Mouse (Mus musculus) Patski (cell line): ENCODE data around the gene Ppm1e. TPM values are rescaled to one million over a fixed set of nuclear protein-coding genes. Genes with fewer than 3 reads are reported as not detected.
A peak's percentile ranks its signal among the peaks of the same experiment; 100 is the strongest.

ENCODE experiments used
- ATAC-seq: fragments of 100-300 bp; one replicate; pipeline ENCODE4 v1.8.0; 2021
- CTCF ChIA-PET: fragments of 350-600 bp; sonication (Branson Sonifier 250); formaldehyde crosslinking; loops from one replicate; lab custom pipeline; 2022; ENCODE audit warnings: inconsistent platforms; lab: Charles Lee
- POLR2A ChIA-PET: fragments of 350-600 bp; sonication (Branson Sonifier 250); formaldehyde crosslinking; loops from one replicate; lab custom pipeline; 2022; ENCODE audit warnings: antibody characterized with exemption, inconsistent platforms; lab: Charles Lee
- DNase-seq: peaks from one replicate; pipeline ENCODE4 v3.0.0-alpha.2; 2011; ENCODE audit warnings: low read depth, low spot score
- H3K27me3 ChIP-seq: fragments of 371-371 bp; one replicate; pipeline ENCODE4 v1.5.1; 2021
- CTCF ChIP-seq: fragments of 100-300 bp; IDR thresholded peaks from one replicate; pipeline ENCODE4 v1.5.1; 2021
- in situ Hi-C: fragments of 300-500 bp; cut with MboI; formaldehyde crosslinking; loops from 3 replicates; pipeline ENCODE4 v1.11.1; 2018; ENCODE audit warnings: low pct_unique_long_range_greater_than_20kb, mixed read lengths
- polyA plus RNA-seq: library from polyadenylated mRNA; unstranded; gene quantifications from one replicate; pipeline ENCODE4 v1.2.3, GENCODE M21; 2021

Ppm1e gene
- polyA plus RNA-seq: 0.35 TPM

DNA sequence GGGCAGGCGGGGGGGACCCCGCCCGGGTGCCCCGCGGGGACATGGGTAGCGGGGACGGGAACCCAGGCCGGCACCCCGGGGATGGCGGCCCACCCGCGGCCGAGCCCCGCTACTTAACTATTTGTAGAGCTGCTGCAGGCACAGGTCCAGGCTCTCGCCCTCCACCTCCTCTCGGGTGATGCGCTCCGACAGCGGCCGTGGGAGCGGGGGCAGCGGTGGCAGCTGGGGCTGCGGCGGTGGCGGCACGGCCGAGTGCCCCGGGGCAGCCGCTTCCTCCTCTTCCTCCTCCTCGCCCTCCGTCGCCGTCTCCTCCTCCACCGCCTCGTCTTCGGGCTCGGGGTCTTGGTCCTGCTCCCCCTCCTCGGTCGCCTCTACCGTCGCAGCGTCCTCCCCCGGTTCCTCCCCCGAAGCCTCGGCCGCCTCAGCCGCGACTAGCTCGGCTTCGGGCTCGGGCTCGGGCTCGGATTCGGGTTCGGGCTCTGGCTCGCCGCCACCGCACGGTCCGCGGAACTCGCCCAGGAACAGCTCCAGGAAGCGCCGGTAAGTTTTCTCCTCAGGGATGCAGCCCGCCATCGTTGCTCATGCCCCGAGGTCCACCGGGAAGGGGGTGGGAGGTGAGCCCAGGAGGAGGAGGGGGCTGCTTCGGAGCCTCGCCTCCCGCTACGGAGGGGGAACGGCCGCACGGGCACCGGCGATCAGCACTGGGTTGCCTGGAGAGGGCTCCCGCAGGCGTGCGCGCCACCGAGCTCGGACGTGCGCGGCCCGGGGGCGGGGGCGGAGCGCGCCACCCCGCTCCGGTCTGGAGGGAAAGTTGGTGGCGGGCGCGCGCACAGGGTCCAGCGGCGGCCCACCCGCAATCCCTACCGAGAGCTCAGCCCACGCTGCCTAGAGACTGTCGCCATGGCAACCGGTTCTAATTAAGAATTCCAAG, at the start of gene Ppm1e:
Gene Ppm1e, minus strand, starts transcription at position 693 of the 931 bp plus-strand sequence.
- peaks cover 74% of the 10 kb centered on the region for H3K27me3 ChIP-seq
- in situ Hi-C loops: no loop called here
- POLR2A ChIA-PET: interaction anchor here (0.7 kb wide), 1 partner anchor 84 kb away, joined by 3 read pairs; no protein-coding TSS in a partner anchor
- no peak for DNase-seq
- CTCF ChIA-PET: interaction anchor here (0.8 to 1.7 kb wide), 2 partner anchors 10 to 116 kb away, joined by 3 to 4 read pairs; no protein-coding TSS in a partner anchor
- TF ChIP-seq CTCF: no peak
- no peak for ATAC-seq

DNA sequence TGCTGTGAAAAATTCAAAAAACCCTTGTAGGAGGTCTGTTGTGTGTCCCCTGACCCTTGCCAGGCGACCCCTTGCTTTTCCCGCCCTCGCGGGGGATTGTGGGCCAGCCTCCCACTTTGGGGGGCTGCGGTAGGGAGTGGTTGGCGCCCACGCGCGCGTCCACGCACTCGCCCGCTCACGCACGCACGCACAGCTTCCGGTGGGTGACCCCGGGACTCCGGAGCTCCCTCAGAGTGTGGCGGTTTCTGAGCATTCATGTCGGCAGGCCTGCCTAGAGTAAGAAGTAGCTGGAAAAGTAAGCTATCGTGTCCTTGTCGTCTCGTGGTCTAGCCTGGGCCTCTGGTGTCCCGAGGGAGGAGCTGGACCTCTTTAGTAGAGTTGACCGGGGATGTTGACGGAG, 46.1 kb upstream of the Ppm1e start, which contains the start of the genes Rad51c and Tex14:
Gene Rad51c, minus strand, starts transcription at position 79 of the 400 bp plus-strand sequence.
Gene Tex14, plus strand, starts transcription at position 190 of the 400 bp plus-strand sequence.
- no peaks in the 10 kb centered on the region for H3K27me3 ChIP-seq
- ChIA-PET CTCF (no interaction called here), POLR2A (interaction anchor here (0.6 kb wide), 7 partner anchors 17 to 638 kb away, joined by 3 to 4 read pairs (median 3); no protein-coding TSS in a partner anchor)
- in situ Hi-C loops: loop anchor here (5.0 kb wide), 1 partner anchor 193 kb away; no protein-coding TSS in a partner anchor
- TF ChIP-seq CTCF: no peak
- DNase-seq: no peak
- no peak for ATAC-seq

DNA sequence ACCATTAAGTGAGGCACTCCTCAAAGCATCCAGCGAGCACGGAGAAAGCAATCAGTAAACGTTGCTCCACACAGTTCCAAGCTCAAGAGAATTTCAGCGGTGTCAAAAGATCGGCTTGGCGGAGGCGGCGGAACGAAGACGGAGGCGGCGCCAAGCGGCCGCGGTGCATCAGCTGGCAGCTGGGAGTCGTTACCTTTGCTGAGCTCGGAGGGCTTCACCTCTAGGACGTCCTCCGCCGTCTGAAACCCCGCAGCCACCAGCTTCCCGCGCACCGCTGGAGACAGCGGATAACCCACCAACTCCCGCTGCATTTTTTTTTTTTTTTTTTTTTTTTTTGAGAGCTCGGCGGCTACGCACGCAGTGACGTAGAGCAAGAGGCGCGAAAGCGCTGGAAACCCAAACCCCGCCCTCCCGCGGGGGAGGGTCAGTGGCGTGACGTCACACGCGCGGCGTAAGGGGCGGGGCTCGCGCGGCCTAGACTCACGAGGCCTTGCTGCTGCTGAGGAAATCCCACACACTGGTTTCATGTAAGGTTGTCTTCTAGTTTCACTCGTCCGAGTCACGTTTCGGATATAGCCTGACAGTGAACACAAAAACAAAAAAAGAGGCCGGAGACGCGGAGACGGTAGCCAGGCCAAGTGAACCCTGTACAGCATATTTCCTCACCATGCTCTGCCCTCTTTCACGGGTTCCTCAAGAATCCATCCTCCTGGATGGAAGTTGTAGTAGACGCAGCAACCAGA, 45.5 kb upstream of the Ppm1e start:
- no peak for TF ChIP-seq CTCF
- CTCF ChIA-PET: no interaction called here
- POLR2A ChIA-PET: interaction anchor here (0.6 to 0.7 kb wide), 8 partner anchors 17 to 638 kb away, joined by 3 to 4 read pairs (median 3); no protein-coding TSS in a partner anchor
- no peaks in the 10 kb centered on the region for H3K27me3 ChIP-seq
- ATAC-seq (peak; percentile 73), DNase-seq (peak; percentile 68)
- in situ Hi-C loops: loop anchor here (5.0 kb wide), 1 partner anchor 192 kb away; no protein-coding TSS in a partner anchor

DNA sequence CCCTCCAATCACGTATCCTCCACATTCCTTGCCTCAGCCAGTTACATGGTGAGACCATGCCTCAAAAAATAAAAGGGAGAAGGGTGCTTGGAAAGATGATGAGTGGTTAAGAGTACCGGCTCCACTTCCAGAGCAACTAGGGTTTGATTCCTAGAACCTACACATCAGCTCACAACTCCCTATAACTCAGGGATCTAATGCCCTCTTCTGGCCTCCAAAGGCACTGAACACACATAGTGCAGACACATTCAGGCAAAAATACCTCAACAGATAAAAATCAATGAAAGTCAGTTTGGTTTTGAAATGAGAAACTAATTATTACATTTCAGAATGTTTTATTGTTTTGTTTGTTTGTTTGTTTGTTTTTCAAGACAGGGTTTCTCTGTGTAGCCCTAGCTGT, 39.6 kb upstream of the Ppm1e start:
- peak; percentile 31 for TF ChIP-seq CTCF
- CTCF ChIA-PET: interaction anchor here (1.6 kb wide), 1 partner anchor 10 kb away, joined by 3 read pairs; no protein-coding TSS in a partner anchor
- ATAC-seq (no peak), DNase-seq (no peak)
- POLR2A ChIA-PET: no interaction called here
- no peaks in the 10 kb centered on the region for H3K27me3 ChIP-seq
- in situ Hi-C loops: no loop called here

DNA sequence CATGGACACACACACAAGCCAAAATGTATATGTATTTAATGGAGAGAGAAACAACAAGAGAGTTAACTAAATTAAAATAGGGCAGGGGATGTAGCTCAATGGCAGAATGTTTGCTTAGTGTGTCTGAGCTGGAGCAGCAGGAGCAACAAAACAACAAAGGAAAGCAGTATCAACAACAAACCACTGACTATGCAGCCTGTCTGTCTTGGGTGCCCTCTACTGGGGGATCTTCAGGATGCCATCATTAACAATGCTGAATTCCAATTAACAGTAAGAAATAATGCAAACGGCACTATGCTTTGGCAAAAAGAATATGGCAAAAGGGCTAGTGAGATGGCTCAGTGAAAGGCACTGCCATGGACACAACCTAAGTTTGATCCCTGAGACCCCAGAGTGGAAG, 35.0 kb upstream of the Ppm1e start:
- peak; percentile 77 for TF ChIP-seq CTCF
- no peaks in the 10 kb centered on the region for H3K27me3 ChIP-seq

DNA sequence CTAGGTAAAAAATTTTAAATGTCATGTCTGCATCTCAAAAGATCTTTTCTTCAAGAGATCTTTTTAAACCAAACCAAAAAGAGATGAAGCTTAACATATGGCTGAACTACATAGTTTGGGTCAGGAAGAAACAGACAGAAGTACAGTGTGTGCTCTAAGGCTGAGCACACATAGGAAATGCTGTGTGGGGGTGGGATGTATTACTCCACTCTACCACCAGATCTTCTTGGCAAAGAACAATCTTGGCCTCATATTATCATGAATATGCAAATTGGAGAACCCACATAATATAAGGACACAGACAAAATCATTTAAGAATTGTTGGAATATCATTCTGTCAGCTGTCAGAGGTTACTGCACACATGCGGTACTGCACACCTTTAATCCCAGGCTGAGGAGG, 26.9 kb upstream of the Ppm1e start:
- TF ChIP-seq CTCF: no peak
- CTCF ChIA-PET: interaction anchor here (1.5 kb wide), 1 partner anchor 24 kb away, joined by 4 read pairs; no protein-coding TSS in a partner anchor
- ATAC-seq: no peak

More for the DNA sequence above, 35.0 kb upstream of the Ppm1e start:
- POLR2A ChIA-PET: no interaction called here
- in situ Hi-C loops: no loop called here
- no peak for ATAC-seq
- CTCF ChIA-PET: interaction anchor here (0.8 to 1.2 kb wide), 2 partner anchors 16 to 186 kb away, joined by 3 to 4 read pairs; no protein-coding TSS in a partner anchor
- DNase-seq: no peak

DNA sequence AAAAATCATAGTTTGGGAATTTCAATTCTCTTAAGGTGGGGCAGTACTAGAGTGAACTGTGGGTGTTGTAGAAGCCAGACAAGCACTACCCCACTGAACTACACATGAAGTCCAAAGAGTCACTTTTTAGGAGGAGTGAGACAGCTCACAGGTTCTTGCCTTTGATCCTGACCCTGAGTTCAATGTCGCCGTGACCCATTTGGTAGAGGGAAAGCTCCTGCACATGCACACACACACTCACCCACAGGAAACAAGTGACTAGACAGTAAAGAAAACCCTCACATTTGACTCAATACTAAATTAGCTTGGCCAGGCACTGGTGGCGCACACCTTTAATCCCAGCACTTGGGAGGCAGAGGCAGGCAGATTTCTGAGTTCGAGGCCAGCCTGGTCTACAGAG, 25.7 kb upstream of the Ppm1e start:
- in situ Hi-C loops: no loop called here
- ATAC-seq (no peak), DNase-seq (no peak)
- POLR2A ChIA-PET: no interaction called here
- no peaks in the 10 kb centered on the region for H3K27me3 ChIP-seq
- no peak for TF ChIP-seq CTCF
- CTCF ChIA-PET: interaction anchor here (1.5 kb wide), 1 partner anchor 25 kb away, joined by 4 read pairs; no protein-coding TSS in a partner anchor

More for the DNA sequence above, 26.9 kb upstream of the Ppm1e start:
- no peak for DNase-seq
- POLR2A ChIA-PET: no interaction called here
- H3K27me3 ChIP-seq: no peaks in the 10 kb centered on the region
- in situ Hi-C loops: no loop called here

DNA sequence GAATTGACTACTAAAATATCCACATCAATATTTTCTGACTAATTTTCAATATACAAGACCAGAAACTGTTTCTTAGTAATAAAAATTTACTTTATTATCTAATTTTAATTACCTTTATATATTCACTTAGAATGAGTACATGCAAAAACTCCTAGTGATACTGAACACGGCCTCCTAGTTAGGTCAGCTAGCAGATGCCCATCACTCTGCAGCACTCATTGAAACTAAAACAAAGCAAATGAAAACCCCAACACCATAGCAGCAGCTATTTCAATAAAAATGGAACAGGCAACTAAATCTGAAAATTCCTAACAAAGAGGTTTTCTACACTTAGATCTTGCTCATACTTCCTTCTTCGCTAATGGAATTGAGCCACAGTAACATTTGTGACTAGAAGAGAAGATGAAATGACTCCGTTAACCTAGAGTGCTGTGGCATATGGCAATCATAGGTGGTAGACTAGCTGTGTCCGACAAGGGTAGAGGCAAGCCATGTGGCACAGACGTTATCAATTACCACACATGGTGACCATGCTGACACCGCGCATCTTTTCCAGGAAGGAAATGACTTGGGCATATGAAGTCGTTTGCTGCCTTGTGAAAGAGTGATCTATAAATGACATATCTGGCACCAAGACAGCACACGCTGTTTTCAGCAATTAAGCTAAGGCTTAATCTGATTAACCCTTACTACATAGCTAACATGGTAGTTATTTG, 9.2 kb upstream of the Ppm1e start:
- ChIA-PET CTCF (interaction anchor here (1.5 kb wide), 1 partner anchor 9 kb away, joined by 4 read pairs; the partner anchor contains the start of gene Ppm1e), POLR2A (interaction anchor here (0.9 kb wide), 1 partner anchor 58 kb away, joined by 3 read pairs; no protein-coding TSS in a partner anchor)
- no peak for DNase-seq
- in situ Hi-C loops: no loop called here
- ATAC-seq: no peak
- peaks cover 65% of the 10 kb centered on the region for H3K27me3 ChIP-seq
- TF ChIP-seq CTCF: no peak

DNA sequence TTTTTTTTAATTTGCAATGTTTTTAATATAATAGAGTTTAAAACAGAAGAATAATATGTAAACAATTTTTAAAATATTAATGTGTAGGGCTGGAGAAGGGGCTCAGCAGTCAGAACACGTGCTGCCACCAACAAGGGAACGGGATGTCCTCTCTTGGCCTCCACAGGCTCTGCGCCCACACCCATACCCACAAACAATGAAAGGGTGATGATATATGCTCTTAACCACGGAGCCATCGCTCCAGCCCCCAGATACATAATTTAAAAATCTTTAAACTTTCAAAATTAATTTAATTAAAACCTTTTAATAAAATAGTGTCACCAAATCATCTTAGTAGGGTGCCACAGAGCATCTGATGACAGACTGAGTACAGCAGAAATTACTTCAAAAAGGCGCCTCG, 8.2 kb upstream of the Ppm1e start:
- ATAC-seq (no peak), DNase-seq (no peak)
- no peak for TF ChIP-seq CTCF
- peaks cover 63% of the 10 kb centered on the region for H3K27me3 ChIP-seq
- ChIA-PET CTCF (no interaction called here), POLR2A (no interaction called here)
- in situ Hi-C loops: no loop called here
